Mouse (Mus musculus): ENCODE data around the gene Dhx9.
"Not testable (repeated sequence)": the region's sequence is repeated elsewhere in the genome, so short reads cannot be mapped to it uniquely, and the experiment has no call there.

DNA sequence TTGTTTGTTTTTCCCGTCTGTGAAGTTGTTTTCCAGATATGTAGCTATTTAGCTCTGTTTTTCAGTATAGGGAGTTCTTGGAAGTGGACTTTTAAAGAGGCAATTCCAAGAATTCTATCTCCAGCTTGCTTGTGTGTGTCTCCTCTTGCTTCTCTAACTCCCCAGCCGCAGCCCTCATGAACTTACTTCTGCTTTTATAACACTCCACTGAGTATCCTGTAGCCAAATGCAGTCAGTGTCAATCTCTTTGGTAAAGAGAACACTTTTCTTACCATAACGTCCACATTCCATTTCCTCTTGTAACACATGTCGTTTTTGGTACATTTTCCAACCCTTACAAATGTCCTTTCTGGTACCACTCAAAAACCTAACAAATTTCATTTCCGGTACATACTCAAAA, 71.7 kb downstream of the Dhx9 start:
- not testable (repeated sequence) for TF ChIP-seq EP300, CTCF (IDR thresholded peaks at IDR 0.05; ENCODE audit: low read depth)

Measured in liver, embryonic 14.5 days (tissue).